Mouse (Mus musculus) kidney, embryonic 16.5 days (tissue): ENCODE measurements around the gene Cul9. TPM values are rescaled to one million over a fixed set of nuclear protein-coding genes. Genes with fewer than 3 reads are reported as not detected.
A peak's percentile ranks its signal among the peaks of the same experiment; 100 is the strongest.

Source experiments
- ATAC-seq: fragments of 200-750 bp; cut with Nextera tagmentation; 2 replicates; pipeline ENCODE4 v1.8.0; 2017; ENCODE audit warnings: moderate TSS enrichment; ENCODE audit not compliant: low FRiP score, low TSS enrichment
- H3K27ac ChIP-seq: fragments of 300-500 bp; sonication (generic); 2 replicates; pipeline ENCODE4 v1.5.1; 2014; ENCODE audit warnings: low read length
- H3K27me3 ChIP-seq: fragments of 300-500 bp; sonication (generic); 2 replicates; pipeline ENCODE4 v1.6.1; 2014; ENCODE audit warnings: low read length, control low read depth, mixed read lengths; ENCODE audit not compliant: insufficient read depth
- H3K36me3 ChIP-seq: fragments of 300-500 bp; sonication (generic); 2 replicates; pipeline ENCODE4 v1.6.1; 2014; ENCODE audit warnings: low read length, control low read depth, mixed read lengths; ENCODE audit not compliant: insufficient read depth
- H3K4me1 ChIP-seq: fragments of 300-500 bp; sonication (generic); 2 replicates; pipeline ENCODE4 v1.6.1; 2014; ENCODE audit warnings: low read length, control low read depth, mixed read lengths; ENCODE audit not compliant: insufficient read depth
- H3K4me2 ChIP-seq: fragments of 300-500 bp; sonication (generic); replicated peaks from 2 replicates; pipeline ENCODE4 v1.6.1; 2014; ENCODE audit warnings: low read depth, low read length
- H3K4me3 ChIP-seq: fragments of 300-500 bp; sonication (generic); 2 replicates; pipeline ENCODE4 v1.5.1; 2014; ENCODE audit warnings: mild to moderate bottlenecking, low read length
- H3K9ac ChIP-seq: fragments of 300-500 bp; sonication (generic); replicated peaks from 2 replicates; pipeline ENCODE4 v1.6.1; 2014; ENCODE audit warnings: low read length
- H3K9me3 ChIP-seq: fragments of 300-500 bp; sonication (generic); 2 replicates; pipeline ENCODE4 v1.6.1; 2016; ENCODE audit warnings: low read length, control low read depth
- WGBS: fragments of 180-500 bp; shearing (Covaris S2); extraction: QIAGEN DNeasy Blood & Tissue Kit; methylation state at CpG from one replicate; pipeline ENCODE4 v1.1.7; 2014; 5-methylcytosine and 5-hydroxymethylcytosine counted together
- polyA plus RNA-seq: library from polyadenylated mRNA; unstranded; fragments of >200 nt; fragmentation: Nextera tagmentation; extraction: Ambion mirVana; gene quantifications from 2 replicates; pipeline ENCODE4 v1.2.1, GENCODE M21; 2015

Gene Cul9
- polyA plus RNA-seq, 1 experiment from 2014 or later: 6.5 TPM

- no peak overlapping the region for H3K4me2 ChIP-seq
- H3K36me3 ChIP-seq: peaks cover 40% of the 10 kb centered on the region
- WGBS: 62% methylated on average over 11 of the region's 11 CpGs
- H3K4me3 ChIP-seq: no peak overlapping the region
- ATAC-seq: no peak
- peaks cover 48% of the 10 kb centered on the region for H3K4me1 ChIP-seq
- no peak overlapping the region for H3K9ac ChIP-seq
- no peaks in the 10 kb centered on the region for H3K27me3 ChIP-seq
- H3K27ac ChIP-seq: no peak overlapping the region
- H3K9me3 ChIP-seq: no peaks in the 10 kb centered on the region
Observed at GRCm38 (mm10) chr17:46548741-46549140, 2.6 kb upstream of the Cul9 start.

GRCm38 (mm10) chr17:46547923-46548322, 1.7 kb upstream of the Cul9 start:
- peaks cover 40% of the 10 kb centered on the region for H3K36me3 ChIP-seq
- no peak overlapping the region for H3K4me2 ChIP-seq
- H3K4me1 ChIP-seq: peaks cover 40% of the 10 kb centered on the region
- no peak overlapping the region for H3K9ac ChIP-seq
- H3K4me3 ChIP-seq: no peak overlapping the region
- ATAC-seq: no peak
- H3K9me3 ChIP-seq: no peaks in the 10 kb centered on the region
- H3K27ac ChIP-seq: no peak overlapping the region
- H3K27me3 ChIP-seq: no peaks in the 10 kb centered on the region
- 25% methylated on average over 3 of the region's 3 CpGs for WGBS

- no peak overlapping the region for H3K4me3 ChIP-seq
- 17% methylated on average over 8 of the region's 8 CpGs for WGBS
- peaks cover 37% of the 10 kb centered on the region for H3K36me3 ChIP-seq
- peak overlapping the region; percentile 94; the same call in 1 of the 2 replicates for H3K4me2 ChIP-seq
- no peak overlapping the region for H3K27ac ChIP-seq
- no peaks in the 10 kb centered on the region for H3K9me3 ChIP-seq
- peaks cover 33% of the 10 kb centered on the region for H3K4me1 ChIP-seq
- H3K27me3 ChIP-seq: no peaks in the 10 kb centered on the region
- H3K9ac ChIP-seq: no peak overlapping the region
- ATAC-seq: no peak
Observed at GRCm38 (mm10) chr17:46546995-46547394, 807 bp upstream of the Cul9 start.

- Histone ChIP-seq H3K36me3 (peaks cover 33% of the 10 kb centered on the region), H3K4me2 (peak overlapping the region; percentile 94), H3K27me3 (no peaks in the 10 kb centered on the region), H3K9ac (peak overlapping the region; percentile 79), H3K4me1 (peaks cover 33% of the 10 kb centered on the region), H3K9me3 (no peaks in the 10 kb centered on the region), H3K27ac (no peak overlapping the region), H3K4me3 (peak overlapping the region; percentile 67)
- 12% methylated on average over 7 of the region's 7 CpGs for WGBS
- ATAC-seq: no peak
Observed at GRCm38 (mm10) chr17:46546591-46546990, 403 bp upstream of the Cul9 start.

- no peak overlapping the region for H3K9ac ChIP-seq
- H3K4me3 ChIP-seq: no peak overlapping the region
- H3K4me1 ChIP-seq: peaks cover 29% of the 10 kb centered on the region
- no peaks in the 10 kb centered on the region for H3K27me3 ChIP-seq
- 91% methylated on average over 12 of the region's 12 CpGs for WGBS
- no peaks in the 10 kb centered on the region for H3K9me3 ChIP-seq
- H3K27ac ChIP-seq: no peak overlapping the region
- H3K4me2 ChIP-seq: no peak overlapping the region
- H3K36me3 ChIP-seq: peaks cover 7% of the 10 kb centered on the region
- no peak for ATAC-seq
Observed at GRCm38 (mm10) chr17:46543661-46544060, 2.5 kb downstream of the Cul9 start.

GRCm38 (mm10) chr17:46525579-46526307, 20.4 kb downstream of the Cul9 start:
- Histone ChIP-seq H3K36me3 (0 out of 2 replicates have a peak, but pooled peaks cover 2% of the 10 kb centered on the region), H3K27ac (no peak overlapping the region), H3K9ac (no peak overlapping the region), H3K9me3 (no peaks in the 10 kb centered on the region), H3K27me3 (no peaks in the 10 kb centered on the region), H3K4me3 (no peak overlapping the region), H3K4me1 (no peaks in the 10 kb centered on the region), H3K4me2 (no peak overlapping the region)
- ATAC-seq: peak; percentile 69
- 41% methylated on average over 12 of the region's 12 CpGs for WGBS

GRCm38 (mm10) chr17:46525065-46525464, 21.1 kb downstream of the Cul9 start:
- Histone ChIP-seq H3K4me3 (no peak overlapping the region), H3K9me3 (no peaks in the 10 kb centered on the region), H3K4me2 (no peak overlapping the region), H3K4me1 (no peaks in the 10 kb centered on the region), H3K9ac (no peak overlapping the region), H3K36me3 (0 out of 2 replicates have a peak, but pooled peaks cover 2% of the 10 kb centered on the region), H3K27ac (no peak overlapping the region), H3K27me3 (no peaks in the 10 kb centered on the region)
- WGBS: 79% methylated on average over 10 of the region's 10 CpGs
- ATAC-seq: no peak

GRCm38 (mm10) chr17:46521963-46522668, 24.1 kb downstream of the Cul9 start:
- WGBS: 43% methylated on average over 24 of the region's 24 CpGs
- no peaks in the 10 kb centered on the region for H3K9me3 ChIP-seq
- H3K4me2 ChIP-seq: no peak overlapping the region
- no peaks in the 10 kb centered on the region for H3K4me1 ChIP-seq
- no peak overlapping the region for H3K9ac ChIP-seq
- no peak overlapping the region for H3K27ac ChIP-seq
- no peaks in the 10 kb centered on the region for H3K27me3 ChIP-seq
- ATAC-seq: no peak
- H3K36me3 ChIP-seq: no peaks in the 10 kb centered on the region
- H3K4me3 ChIP-seq: no peak overlapping the region

GRCm38 (mm10) chr17:46521174-46521573, 25.0 kb downstream of the Cul9 start:
- no peak overlapping the region for H3K27ac ChIP-seq
- no peaks in the 10 kb centered on the region for H3K27me3 ChIP-seq
- no peak overlapping the region for H3K4me3 ChIP-seq
- H3K9me3 ChIP-seq: no peaks in the 10 kb centered on the region
- H3K9ac ChIP-seq: no peak overlapping the region
- H3K4me1 ChIP-seq: no peaks in the 10 kb centered on the region
- WGBS: 81% methylated on average over 9 of the region's 9 CpGs
- no peak for ATAC-seq
- H3K4me2 ChIP-seq: 0 out of 2 replicates have a peak overlapping the region, but pooled peaks have one; percentile 31
- H3K36me3 ChIP-seq: no peaks in the 10 kb centered on the region
